Mouse (Mus musculus): ENCODE data around the gene Rab10. TPM values are rescaled to one million over a fixed set of nuclear protein-coding genes. Genes with fewer than 3 reads are reported as not detected.
A peak's percentile ranks its signal among the peaks of the same experiment; 100 is the strongest.

The Rab10 gene
- polyA plus RNA-seq, 2 experiments, result 28.7 to 42.1 TPM

GRCm38 (mm10) chr12:3267397-3267796 lies 42.4 kb downstream of the Rab10 start:
- no peak overlapping the region for H3K9ac ChIP-seq (replicated peaks)
- no peak overlapping the region for H3K27ac ChIP-seq
- WGBS (ENCODE audit: insufficient replicate concordance), result 52% methylated on average over 2 of the region's 2 CpGs
- H3K4me1 ChIP-seq (replicated peaks; ENCODE audit: control insufficient read depth in 2 of 2, insufficient read depth in 2 of 2, low read length in 1 of 2), result peaks cover 14 to 15% of the 10 kb centered on the region in 2 experiments
- H3K27me3 ChIP-seq (ENCODE audit: control insufficient read depth, insufficient read depth, low read length), result no peaks in the 10 kb centered on the region
- no peak overlapping the region for H3K4me3 ChIP-seq (ENCODE audit: insufficient read depth in 1 of 2, low read depth in 2 of 2, low read length in 2 of 2)
- ATAC-seq (ENCODE audit: insufficient read depth) (no peak), DNase-seq (ENCODE audit: low read depth in 3 of 3, low spot score in 3 of 3) (no peak)
- H3K9me3 ChIP-seq (ENCODE audit: control insufficient read depth, low read length), result no peaks in the 10 kb centered on the region
- H3K4me2 ChIP-seq (ENCODE audit: low read depth), result no peak overlapping the region
- TF ChIP-seq EP300 (IDR thresholded peaks at IDR 0.05; ENCODE audit: low read depth) (no peak), CTCF (IDR thresholded peaks at IDR 0.05; ENCODE audit: low read depth) (no peak)
- peaks cover 9% of the 10 kb centered on the region for H3K36me3 ChIP-seq (replicated peaks; ENCODE audit: control insufficient read depth, insufficient read depth, low read depth)

GRCm38 (mm10) chr12:3265188-3265587 lies 44.6 kb downstream of the Rab10 start:
- ATAC-seq (ENCODE audit: insufficient read depth), result no peak
- TF ChIP-seq CTCF (IDR thresholded peaks at IDR 0.05; ENCODE audit: low read depth) (no peak), EP300 (IDR thresholded peaks at IDR 0.05; ENCODE audit: low read depth) (no peak)

GRCm38 (mm10) chr12:3264449-3264848 lies 45.3 kb downstream of the Rab10 start:
- peaks cover 12% of the 10 kb centered on the region for H3K36me3 ChIP-seq (replicated peaks; ENCODE audit: control insufficient read depth, insufficient read depth, low read depth)
- TF ChIP-seq EP300 (IDR thresholded peaks at IDR 0.05; ENCODE audit: low read depth), result no peak
- no peak for TF ChIP-seq CTCF (IDR thresholded peaks at IDR 0.05; ENCODE audit: low read depth)
- H3K9me3 ChIP-seq (ENCODE audit: control insufficient read depth, low read length), result no peaks in the 10 kb centered on the region
- H3K27me3 ChIP-seq (ENCODE audit: control insufficient read depth, insufficient read depth, low read length), result no peaks in the 10 kb centered on the region
- no peak for DNase-seq (ENCODE audit: low read depth in 3 of 3, low spot score in 3 of 3)
- 41% methylated on average over 2 of the region's 2 CpGs for WGBS (ENCODE audit: insufficient replicate concordance)
- ATAC-seq (ENCODE audit: insufficient read depth), result no peak
- no peak overlapping the region for H3K4me3 ChIP-seq (ENCODE audit: insufficient read depth in 1 of 2, low read depth in 2 of 2, low read length in 2 of 2)
- H3K9ac ChIP-seq (replicated peaks), result no peak overlapping the region
- no peak overlapping the region for H3K27ac ChIP-seq
- H3K4me1 ChIP-seq (replicated peaks; ENCODE audit: control insufficient read depth in 2 of 2, insufficient read depth in 2 of 2, low read length in 1 of 2), result peaks cover 14 to 15% of the 10 kb centered on the region in 2 experiments
- no peak overlapping the region for H3K4me2 ChIP-seq (ENCODE audit: low read depth)

More at GRCm38 (mm10) chr12:3265188-3265587, 44.6 kb downstream of the Rab10 start:
- DNase-seq (ENCODE audit: low read depth in 3 of 3, low spot score in 3 of 3), result no peak
- peaks cover 12% of the 10 kb centered on the region for H3K36me3 ChIP-seq (replicated peaks; ENCODE audit: control insufficient read depth, insufficient read depth, low read depth)
- no peak overlapping the region for H3K27ac ChIP-seq
- H3K4me1 ChIP-seq (replicated peaks; ENCODE audit: control insufficient read depth in 2 of 2, insufficient read depth in 2 of 2, low read length in 1 of 2), result peaks cover 14 to 15% of the 10 kb centered on the region in 2 experiments
- H3K9me3 ChIP-seq (ENCODE audit: control insufficient read depth, low read length), result no peaks in the 10 kb centered on the region
- H3K4me3 ChIP-seq (ENCODE audit: insufficient read depth in 1 of 2, low read depth in 2 of 2, low read length in 2 of 2), result no peak overlapping the region
- H3K9ac ChIP-seq (replicated peaks), result no peak overlapping the region
- no peak overlapping the region for H3K4me2 ChIP-seq (ENCODE audit: low read depth)
- H3K27me3 ChIP-seq (ENCODE audit: control insufficient read depth, insufficient read depth, low read length), result no peaks in the 10 kb centered on the region
- WGBS (ENCODE audit: insufficient replicate concordance), result 43% methylated on average over 2 of the region's 2 CpGs

- no peak for TF ChIP-seq EP300 (IDR thresholded peaks at IDR 0.05; ENCODE audit: low read depth)
- no peak for TF ChIP-seq CTCF (IDR thresholded peaks at IDR 0.05; ENCODE audit: low read depth)
- H3K9ac ChIP-seq (replicated peaks), result no peak overlapping the region
- no peak overlapping the region for H3K4me3 ChIP-seq (ENCODE audit: insufficient read depth in 1 of 2, low read depth in 2 of 2, low read length in 2 of 2)
- DNase-seq (ENCODE audit: low read depth in 3 of 3, low spot score in 3 of 3) (no peak), ATAC-seq (ENCODE audit: insufficient read depth) (no peak)
- H3K4me1 ChIP-seq (replicated peaks; ENCODE audit: control insufficient read depth in 2 of 2, insufficient read depth in 2 of 2, low read length in 1 of 2), result peaks cover 5 to 6% of the 10 kb centered on the region in 2 experiments
- H3K4me2 ChIP-seq (ENCODE audit: low read depth), result no peak overlapping the region
- 93% methylated on average over 25 of the region's 25 CpGs for WGBS (ENCODE audit: insufficient replicate concordance)
- no peaks in the 10 kb centered on the region for H3K27me3 ChIP-seq (ENCODE audit: control insufficient read depth, insufficient read depth, low read length)
- no peaks in the 10 kb centered on the region for H3K9me3 ChIP-seq (ENCODE audit: control insufficient read depth, low read length)
- H3K27ac ChIP-seq, result no peak overlapping the region
- H3K36me3 ChIP-seq (replicated peaks; ENCODE audit: control insufficient read depth, insufficient read depth, low read depth), result peaks cover 12% of the 10 kb centered on the region
These were observed 48.2 kb downstream of the Rab10 start for GRCm38 (mm10) chr12:3261596-3261995.

- H3K36me3 ChIP-seq (replicated peaks; ENCODE audit: control insufficient read depth, insufficient read depth, low read depth), result peaks cover 33% of the 10 kb centered on the region
- H3K9me3 ChIP-seq (ENCODE audit: control insufficient read depth, low read length), result no peaks in the 10 kb centered on the region
- H3K4me2 ChIP-seq (ENCODE audit: low read depth), result no peak overlapping the region
- ATAC-seq (ENCODE audit: insufficient read depth) (0 out of 2 replicates have a peak, but pooled peaks have one; percentile 22), DNase-seq (ENCODE audit: low read depth in 3 of 3, low spot score in 3 of 3) (no peak)
- H3K4me1 ChIP-seq (replicated peaks; ENCODE audit: control insufficient read depth in 2 of 2, insufficient read depth in 2 of 2, low read length in 1 of 2), result peaks cover 5 to 8% of the 10 kb centered on the region in 2 experiments
- TF ChIP-seq EP300 (IDR thresholded peaks at IDR 0.05; ENCODE audit: low read depth) (no peak), CTCF (IDR thresholded peaks at IDR 0.05; ENCODE audit: low read depth) (no peak)
- H3K27ac ChIP-seq, result no peak overlapping the region
- no peak overlapping the region for H3K4me3 ChIP-seq (ENCODE audit: insufficient read depth in 1 of 2, low read depth in 2 of 2, low read length in 2 of 2)
- H3K9ac ChIP-seq (replicated peaks), result no peak overlapping the region
- H3K27me3 ChIP-seq (ENCODE audit: control insufficient read depth, insufficient read depth, low read length), result no peaks in the 10 kb centered on the region
These were observed 53.8 kb downstream of the Rab10 start for GRCm38 (mm10) chr12:3255966-3256365.
